Mouse (Mus musculus): Measurements from ENCODE around the gene Ehd4.

The Ehd4 gene

GRCm38 (mm10) chr2:120069466-120069990 lies 84.9 kb downstream of the Ehd4 start:
- peak; percentile 53 to 71 for DNase-seq (ENCODE audit: low spot score in 2 of 2)

DNA sequence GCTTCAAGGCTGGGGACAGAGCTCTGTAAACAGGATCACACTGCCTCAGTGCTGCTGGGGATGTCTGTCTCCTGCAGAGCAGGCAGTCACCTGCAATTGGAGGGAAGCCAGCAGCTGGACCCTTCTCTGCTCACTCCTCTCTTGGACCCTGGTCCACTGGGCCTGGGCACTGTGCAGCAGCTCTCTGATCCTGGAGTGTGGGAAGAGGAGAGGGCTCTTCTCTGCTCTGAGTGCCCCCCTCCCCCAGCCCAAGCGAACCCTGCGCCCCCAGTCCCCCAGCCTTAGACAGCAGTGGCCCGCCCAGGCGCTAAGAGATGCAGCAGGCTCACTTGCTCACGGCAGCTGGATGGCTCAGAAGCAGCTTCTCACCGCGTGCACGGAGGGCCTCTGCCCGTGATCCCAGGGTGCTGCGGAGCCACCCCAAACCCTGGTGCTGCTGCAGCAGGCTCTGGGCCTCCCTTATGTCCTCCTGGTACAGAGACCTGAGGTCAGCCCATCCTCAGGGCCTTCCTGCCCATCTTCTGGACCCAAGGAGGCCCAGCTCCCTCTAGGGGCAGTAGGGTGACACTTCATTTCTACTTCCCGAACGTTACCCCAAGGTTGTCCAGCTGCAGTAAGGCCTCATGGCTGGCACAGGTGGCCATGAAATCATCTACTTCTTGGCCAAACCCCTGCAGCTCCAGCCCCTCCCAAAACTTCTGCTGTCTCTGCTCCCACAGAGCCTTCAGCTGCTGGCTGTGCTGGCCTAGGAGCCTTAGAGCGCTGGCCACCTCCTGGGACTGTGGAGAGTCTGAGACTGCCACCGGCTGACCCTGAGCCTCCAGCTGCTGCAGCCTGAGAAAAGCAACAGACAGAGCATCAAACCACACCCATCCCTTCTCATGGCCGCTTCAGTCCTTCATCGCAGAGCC lies 85.6 kb downstream of the Ehd4 start:
- no peak for DNase-seq (ENCODE audit: low spot score in 2 of 2)

- DNase-seq (ENCODE audit: low spot score in 2 of 2) = no peak
These were observed 88.2 kb downstream of the Ehd4 start for GRCm38 (mm10) chr2:120066224-120066623.

DNA sequence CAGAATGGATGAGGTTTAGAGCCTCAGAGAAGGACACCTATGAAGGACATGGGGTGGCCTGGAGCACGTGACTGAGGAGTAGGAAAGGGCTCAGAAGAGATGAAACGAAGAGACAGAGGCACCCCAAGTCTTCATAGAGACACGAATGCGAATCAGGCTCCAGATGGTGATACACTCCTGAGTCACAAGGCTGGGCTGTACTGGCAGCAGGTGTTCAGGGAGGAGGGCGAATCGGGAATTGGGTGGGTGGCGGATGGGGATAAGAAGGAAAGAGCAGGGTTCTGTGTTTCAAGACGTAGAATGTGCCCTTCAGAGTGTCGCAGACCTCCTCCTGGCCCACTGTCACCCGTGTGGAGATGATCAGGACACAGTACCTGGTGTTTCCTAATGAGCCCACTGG lies 89.2 kb downstream of the Ehd4 start:
- no peak for DNase-seq (ENCODE audit: low spot score in 2 of 2)

DNA sequence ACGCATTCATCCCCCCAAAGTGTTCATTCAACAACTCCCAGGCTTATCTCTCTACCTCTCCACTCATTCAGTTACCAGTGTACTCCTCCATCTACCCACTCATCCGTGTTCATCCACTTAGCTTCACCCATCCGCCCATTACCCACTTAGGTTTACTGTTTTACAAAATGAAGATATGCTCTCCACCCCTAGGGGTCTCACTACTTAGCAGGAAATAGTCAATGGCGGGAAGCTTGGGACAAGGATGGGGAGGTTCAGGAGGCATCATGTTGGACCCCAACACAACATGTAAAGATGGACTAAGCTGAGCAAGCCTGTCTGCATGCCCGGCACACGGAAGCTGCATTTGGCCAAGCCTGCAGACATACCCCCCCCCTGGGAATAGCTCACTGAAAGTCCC lies 89.8 kb downstream of the Ehd4 start:
- no peak for DNase-seq (ENCODE audit: low spot score in 2 of 2)

GRCm38 (mm10) chr2:120062248-120062647 lies 92.2 kb downstream of the Ehd4 start:
- DNase-seq (ENCODE audit: low spot score in 2 of 2) = no peak

DNA sequence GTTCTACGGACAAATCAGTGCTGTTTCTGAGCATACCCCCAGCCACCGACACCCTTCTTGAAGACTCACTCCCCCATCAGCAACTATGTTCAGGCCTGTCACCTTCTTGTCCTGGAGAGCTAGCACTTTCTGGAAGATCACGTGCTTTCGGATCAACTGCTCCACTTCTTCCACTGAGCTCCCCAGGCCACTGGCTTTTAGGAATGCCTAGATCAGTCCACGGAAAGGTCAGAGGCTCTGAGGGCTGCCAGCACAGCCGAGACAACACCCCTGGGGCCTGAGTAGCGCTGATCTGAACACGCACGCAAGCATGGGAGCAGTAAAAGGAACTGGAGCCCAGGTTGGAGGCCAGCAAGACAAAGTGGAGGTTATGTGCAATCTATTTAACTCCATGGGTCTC lies 93.8 kb downstream of the Ehd4 start:
- no peak for DNase-seq (ENCODE audit: low spot score in 2 of 2)

DNA sequence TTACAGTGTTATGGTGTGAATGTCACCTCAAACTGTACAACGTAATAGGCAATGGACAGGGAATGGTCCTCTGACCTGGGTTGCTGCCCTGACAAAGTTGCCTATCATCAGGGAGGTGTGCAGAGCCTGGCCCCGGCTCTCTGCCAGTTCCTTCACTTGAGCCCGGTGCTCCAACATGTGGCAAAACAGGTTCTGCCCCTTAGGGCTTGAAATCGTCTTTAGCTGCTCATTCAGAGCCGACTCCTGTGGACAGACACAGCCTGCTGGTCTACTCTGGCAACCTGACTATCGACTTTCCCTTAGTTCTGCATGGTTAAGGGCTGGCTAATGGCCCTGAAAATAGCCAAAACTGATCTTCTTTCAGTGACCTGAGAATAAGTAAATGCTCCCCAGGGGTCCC lies 94.2 kb downstream of the Ehd4 start:
- DNase-seq (ENCODE audit: low spot score in 2 of 2) = no peak

DNA sequence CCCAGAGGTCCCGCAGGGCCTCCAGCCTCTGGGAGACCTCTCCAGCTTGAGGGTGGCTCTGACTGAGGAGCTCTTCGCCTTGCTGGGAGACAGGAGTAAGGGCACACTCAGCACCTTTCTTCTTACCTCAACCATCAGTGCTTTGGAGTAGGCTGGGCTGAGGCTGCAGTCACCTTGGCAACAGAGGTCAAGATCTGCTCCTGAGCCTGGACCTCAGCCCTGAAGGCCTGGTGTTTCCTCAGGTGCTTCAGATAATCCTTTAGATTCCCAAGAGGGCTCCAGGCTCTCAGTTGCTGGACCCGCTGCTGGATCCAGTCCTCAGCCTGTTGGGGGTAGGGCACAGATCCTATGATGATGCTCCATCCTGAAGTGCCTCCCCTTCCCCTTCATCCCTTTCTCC lies 94.9 kb downstream of the Ehd4 start:
- no peak for DNase-seq (ENCODE audit: low spot score in 2 of 2)

DNA sequence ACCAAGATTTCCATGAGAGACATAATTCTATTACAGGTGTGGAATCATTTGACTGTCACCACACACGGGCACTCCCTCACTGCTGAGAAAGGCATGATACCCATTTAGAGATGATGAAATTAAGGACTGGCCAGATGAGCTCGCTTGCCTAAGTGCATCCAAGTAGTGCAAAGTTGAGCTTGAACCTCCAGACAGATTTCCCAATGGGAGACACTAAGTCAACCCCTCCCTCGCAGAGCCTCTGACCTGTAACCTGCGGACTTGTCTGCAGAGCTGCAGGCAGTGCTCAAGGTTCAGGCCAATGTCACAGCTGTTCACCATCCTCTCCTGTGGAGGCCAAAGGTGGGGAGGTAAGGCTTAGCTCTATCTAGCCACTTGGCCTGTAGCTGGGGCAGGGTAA lies 95.6 kb downstream of the Ehd4 start:
- no peak for DNase-seq (ENCODE audit: low spot score in 2 of 2)

GRCm38 (mm10) chr2:120055923-120056322 lies 98.5 kb downstream of the Ehd4 start:
- no peak for DNase-seq (ENCODE audit: low spot score in 2 of 2)

DNA sequence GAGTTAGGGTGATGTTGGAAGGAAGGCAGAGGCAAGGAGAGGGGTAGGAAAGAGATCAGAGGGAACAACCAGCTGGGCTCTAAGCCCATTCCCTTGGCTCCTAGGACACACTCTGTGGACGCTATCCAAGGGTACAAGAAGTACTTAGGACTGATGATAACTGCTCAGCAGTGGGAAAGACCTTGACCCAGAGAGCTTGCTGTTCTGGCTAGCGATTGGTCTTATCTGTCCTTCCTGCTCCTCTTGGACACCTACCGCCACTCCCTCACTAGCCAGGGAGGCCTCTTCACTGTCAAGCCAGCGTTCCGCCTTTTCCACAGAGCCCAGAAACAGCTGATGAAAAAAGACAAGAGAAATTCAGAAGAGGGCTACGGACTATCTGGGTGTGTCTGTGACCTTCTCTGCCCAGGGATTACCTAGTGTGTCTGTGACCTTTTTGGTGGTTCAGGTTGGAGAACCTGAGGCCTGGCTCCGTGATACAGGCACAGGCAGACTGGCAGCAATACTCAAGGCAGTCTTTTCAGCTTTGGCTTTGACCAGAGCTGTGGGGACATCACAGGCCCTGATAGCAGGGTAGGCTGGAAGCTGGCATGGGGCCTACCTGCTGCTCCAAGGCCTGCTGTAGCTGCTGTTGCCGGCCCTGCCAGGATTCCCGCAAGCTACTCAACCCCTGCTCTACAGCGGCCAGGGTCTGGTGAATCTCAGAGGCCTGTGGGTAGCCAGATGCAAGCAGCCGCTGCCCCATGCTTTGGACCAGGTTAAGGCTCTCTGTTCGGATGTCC lies 99.4 kb downstream of the Ehd4 start:
- DNase-seq (ENCODE audit: low spot score in 2 of 2) = no peak

- no peak for DNase-seq (ENCODE audit: low spot score in 2 of 2)
These were observed 103.0 kb downstream of the Ehd4 start for GRCm38 (mm10) chr2:120051405-120051804.

DNA sequence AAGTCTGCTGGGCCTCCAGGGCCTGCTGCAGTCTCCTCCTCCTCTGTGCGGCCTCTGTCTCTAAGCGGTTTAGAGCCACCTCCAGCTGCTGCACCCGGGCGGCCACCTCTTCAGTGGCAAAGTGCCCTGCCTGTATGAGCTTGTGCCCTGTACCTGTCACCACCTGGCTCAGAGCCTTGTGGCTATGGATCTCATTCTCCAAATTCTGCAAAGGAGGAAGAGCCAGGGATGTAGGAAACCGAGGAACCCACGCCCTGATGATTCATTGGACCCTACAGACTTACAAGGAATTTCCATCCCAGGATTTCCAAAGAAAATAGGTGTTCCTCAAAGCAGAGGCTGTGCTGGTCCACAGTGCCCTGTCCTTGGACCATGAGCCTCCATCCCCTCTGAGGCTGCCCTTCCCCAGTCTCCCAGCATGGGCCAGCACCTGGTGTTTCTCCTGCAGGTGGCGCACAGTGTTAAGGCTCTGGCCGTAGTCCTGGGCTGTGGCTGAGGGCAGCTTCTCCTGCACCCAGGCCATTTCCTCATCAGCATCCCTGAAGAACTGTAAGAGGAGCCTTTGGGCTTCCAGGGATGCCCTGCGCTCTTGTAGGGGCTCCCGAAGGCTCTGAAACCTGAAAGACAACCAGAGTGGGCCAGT lies 104.7 kb downstream of the Ehd4 start:
- no peak for DNase-seq (ENCODE audit: low spot score in 2 of 2)

DNA sequence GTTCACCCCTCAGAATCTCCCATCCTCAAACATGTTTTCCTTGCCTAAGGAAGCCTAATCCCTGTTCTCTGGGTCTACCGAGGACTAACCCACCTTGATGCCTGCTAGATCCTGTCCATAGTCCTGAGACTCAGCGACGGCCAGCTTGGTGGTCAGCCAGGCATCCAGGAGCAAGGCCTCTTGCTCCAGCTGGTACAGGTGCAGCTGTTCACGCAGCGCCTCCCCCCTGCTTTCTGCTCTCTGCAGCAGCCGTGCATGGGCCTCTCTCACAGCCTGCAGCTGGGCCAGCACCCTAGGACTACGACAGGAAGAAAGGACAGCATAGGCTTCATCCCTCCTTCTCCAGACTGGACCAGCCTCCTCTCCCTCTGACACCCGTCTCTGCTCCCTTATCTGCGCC lies 106.2 kb downstream of the Ehd4 start:
- DNase-seq (ENCODE audit: low spot score in 2 of 2) = no peak

GRCm38 (mm10) chr2:120046486-120047310 lies 107.7 kb downstream of the Ehd4 start:
- peak in 1 of 2 experiments; percentile 22 for DNase-seq (ENCODE audit: low spot score in 2 of 2)

DNA sequence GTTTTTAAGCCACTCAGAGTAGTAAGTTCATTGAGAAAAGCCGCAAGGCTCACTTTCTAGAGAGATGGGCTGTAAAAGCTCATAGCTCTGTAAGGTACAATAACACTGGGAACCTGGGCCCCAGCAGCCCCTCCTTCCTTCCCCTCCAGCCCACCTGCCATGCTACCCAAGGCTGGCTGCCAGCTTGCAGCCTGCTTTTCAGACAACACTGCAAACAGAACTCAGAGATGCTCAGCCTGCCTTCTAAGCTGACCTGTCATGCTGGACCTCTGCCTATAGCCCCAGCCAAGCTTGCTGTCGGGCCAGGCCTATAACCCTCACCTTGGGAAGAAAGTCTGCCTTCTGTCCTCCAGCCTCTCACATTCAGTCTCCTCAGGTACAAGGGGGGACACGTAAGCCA lies 109.7 kb downstream of the Ehd4 start:
- DNase-seq (ENCODE audit: low spot score in 2 of 2) = no peak

GRCm38 (mm10) chr2:120044101-120044603 lies 110.3 kb downstream of the Ehd4 start:
- DNase-seq (ENCODE audit: low spot score in 2 of 2) = no peak

- DNase-seq (ENCODE audit: low spot score in 2 of 2) = no peak
These were observed 113.4 kb downstream of the Ehd4 start for GRCm38 (mm10) chr2:120040991-120041390.

Measured in frontal cortex, postnatal 14 days (tissue).